24 mouse cellular contexts compared by ENCODE assay signal in genomic region chr10:107053846-107054624, GRCm38 (mm10).
DNase-seq lines count a peak whose midpoint lies in the region; ATAC-seq and TF ChIP-seq lines count a peak whose summit lies in the region.
"Had no signal": no experiment of that assay in that cellular context is flagged by ENCODE, and none has a peak within 500 bp of the region (broad histone marks: within the 10 kb centered on the region; RNA-seq: fewer than 3 reads in every experiment).

No protein-coding gene starts in this region.

- H3K27me3 ChIP-seq in forebrain, postnatal 0 days (ENCODE audit: insufficient read depth, low read length) = no peaks in the 10 kb centered on the region
- no peaks in the 10 kb centered on the region for H3K27me3 ChIP-seq in forebrain, embryonic 11.5 days (ENCODE audit: control insufficient read depth, insufficient read depth, low read length)
- H3K27me3 ChIP-seq in limb, embryonic 13.5 days = peaks cover 22% of the 10 kb centered on the region
- no peaks in the 10 kb centered on the region for H3K27me3 ChIP-seq in limb, embryonic 10.5 days (ENCODE audit: low read depth, poor library complexity, severe bottlenecking)
- no peaks in the 10 kb centered on the region for H3K27me3 ChIP-seq in lung, embryonic 15.5 days
- 0 out of 2 replicates have a peak, but pooled peaks cover 7% of the 10 kb centered on the region for H3K27me3 ChIP-seq in limb, embryonic 14.5 days (ENCODE audit: control insufficient read depth, insufficient read depth, low read length)
- H3K27me3 ChIP-seq in neural tube, embryonic 15.5 days (replicated peaks) = no peaks in the 10 kb centered on the region
- H3K27me3 ChIP-seq: embryonic facial prominence, embryonic 12.5 days; embryonic facial prominence, embryonic 15.5 days; forebrain, embryonic 13.5 days; forebrain, embryonic 15.5 days had no signal

- H3K36me3 ChIP-seq in forebrain, postnatal 0 days (ENCODE audit: insufficient read depth) = no peaks in the 10 kb centered on the region
- H3K36me3 ChIP-seq in forebrain, embryonic 11.5 days (ENCODE audit: control insufficient read depth, insufficient read depth, low read length) = no peaks in the 10 kb centered on the region
- no peaks in the 10 kb centered on the region for H3K36me3 ChIP-seq in limb, embryonic 13.5 days
- H3K36me3 ChIP-seq in limb, embryonic 10.5 days = no peaks in the 10 kb centered on the region
- H3K36me3 ChIP-seq in lung, embryonic 15.5 days = no peaks in the 10 kb centered on the region
- no peaks in the 10 kb centered on the region for H3K36me3 ChIP-seq in limb, embryonic 14.5 days (ENCODE audit: control insufficient read depth, insufficient read depth, low read length)
- no peaks in the 10 kb centered on the region for H3K36me3 ChIP-seq in neural tube, embryonic 15.5 days
- H3K36me3 ChIP-seq: embryonic facial prominence, embryonic 12.5 days; embryonic facial prominence, embryonic 15.5 days; forebrain, embryonic 10.5 days; forebrain, embryonic 15.5 days had no signal

- H3K4me3 ChIP-seq in forebrain, postnatal 0 days (ENCODE audit: low read depth, low read length) = no peak overlapping the region
- H3K4me3 ChIP-seq in forebrain, embryonic 11.5 days (ENCODE audit: low read depth, low read length) = no peak overlapping the region
- H3K4me3 ChIP-seq in limb, embryonic 13.5 days = no peak overlapping the region
- H3K4me3 ChIP-seq in limb, embryonic 10.5 days = no peak overlapping the region
- H3K4me3 ChIP-seq in lung, embryonic 15.5 days = no peak overlapping the region
- H3K4me3 ChIP-seq in limb, embryonic 14.5 days (replicated peaks; ENCODE audit: low read length) = no peak overlapping the region
- H3K4me3 ChIP-seq in neural tube, embryonic 15.5 days (replicated peaks) = no peak overlapping the region
- H3K4me3 ChIP-seq: embryonic facial prominence, embryonic 12.5 days; embryonic facial prominence, embryonic 15.5 days; erythroblast, embryonic 14.5 days; forebrain, embryonic 10.5 days; forebrain, embryonic 13.5 days; forebrain, embryonic 15.5 days had no signal

- no peak overlapping the region for H3K4me2 ChIP-seq in forebrain, postnatal 0 days (ENCODE audit: low read depth)
- H3K4me2 ChIP-seq in forebrain, embryonic 11.5 days (ENCODE audit: low read depth, low read length, severe bottlenecking) = no peak overlapping the region
- H3K4me2 ChIP-seq in limb, embryonic 13.5 days (replicated peaks) = no peak overlapping the region
- no peak overlapping the region for H3K4me2 ChIP-seq in lung, embryonic 15.5 days
- no peak overlapping the region for H3K4me2 ChIP-seq in limb, embryonic 14.5 days (replicated peaks; ENCODE audit: low read depth, low read length, severe bottlenecking)
- H3K4me2 ChIP-seq in neural tube, embryonic 15.5 days = no peak overlapping the region
- H3K4me2 ChIP-seq: embryonic facial prominence, embryonic 12.5 days; embryonic facial prominence, embryonic 15.5 days; forebrain, embryonic 13.5 days; forebrain, embryonic 15.5 days had no signal

- TF ChIP-seq CTCF in forebrain, postnatal 0 days (IDR thresholded peaks at IDR 0.05; ENCODE audit: low read depth) = no peak

- no peaks in the 10 kb centered on the region for H3K9me3 ChIP-seq in forebrain, postnatal 0 days (ENCODE audit: low read length)
- H3K9me3 ChIP-seq in forebrain, embryonic 11.5 days (ENCODE audit: control insufficient read depth, low read length) = no peaks in the 10 kb centered on the region
- no peaks in the 10 kb centered on the region for H3K9me3 ChIP-seq in limb, embryonic 13.5 days
- no peaks in the 10 kb centered on the region for H3K9me3 ChIP-seq in limb, embryonic 10.5 days (replicated peaks)
- no peaks in the 10 kb centered on the region for H3K9me3 ChIP-seq in lung, embryonic 15.5 days
- no peaks in the 10 kb centered on the region for H3K9me3 ChIP-seq in limb, embryonic 14.5 days (ENCODE audit: control insufficient read depth, low read length)
- no peaks in the 10 kb centered on the region for H3K9me3 ChIP-seq in neural tube, embryonic 15.5 days (replicated peaks)
- H3K9me3 ChIP-seq: embryonic facial prominence, embryonic 12.5 days; embryonic facial prominence, embryonic 15.5 days; forebrain, embryonic 10.5 days; forebrain, embryonic 13.5 days; forebrain, embryonic 15.5 days had no signal

- ATAC-seq in forebrain, postnatal 0 days = no peak
- no peak for ATAC-seq in forebrain, embryonic 11.5 days (replicated peaks; ENCODE audit: low FRiP score)
- ATAC-seq in limb, embryonic 13.5 days (ENCODE audit: low FRiP score, low read depth) = peak; percentile 75
- ATAC-seq in lung, embryonic 15.5 days (ENCODE audit: borderline replicate concordance, extremely low read depth, low FRiP score, low TSS enrichment) = peak; percentile 72; the same call in 1 of the 2 replicates
- peak; percentile 77 for ATAC-seq in limb, embryonic 14.5 days (ENCODE audit: low FRiP score, low read depth)
- no peak for ATAC-seq in neural tube, embryonic 15.5 days (ENCODE audit: low FRiP score)
- ATAC-seq: forebrain, embryonic 13.5 days; forebrain, embryonic 15.5 days had no signal

- peak; percentile 9 for DNase-seq in forebrain, postnatal 0 days
- DNase-seq in forebrain, embryonic 11.5 days (ENCODE audit: low spot score) = no peak
- no peak for DNase-seq in limb, embryonic 10.5 days (ENCODE audit: low spot score)
- DNase-seq in lung, postnatal 25 days (ENCODE audit: low spot score) = no peak
- DNase-seq in limb, embryonic 14.5 days (ENCODE audit: low spot score) = peak; percentile 51
- DNase-seq: adrenal gland, adult 2 months; adrenal gland, postnatal 10 days; adrenal gland, postnatal 25 days; cerebellum, adult 11 months; cerebellum, adult 18-20 months; cerebellum, adult 8-10 months; cerebellum, adult 9-11 months; cerebellum, postnatal 14 days; cerebellum, postnatal 36 days; embryo, embryonic 11 days had no signal

- no peak for TF ChIP-seq POLR2A in limb, embryonic 14.5 days (IDR thresholded peaks at IDR 0.05; ENCODE audit: borderline replicate concordance, extremely low read depth, insufficient read depth, insufficient read length)

- H3K4me1 ChIP-seq in forebrain, postnatal 0 days (ENCODE audit: insufficient read depth) = no peaks in the 10 kb centered on the region
- no peaks in the 10 kb centered on the region for H3K4me1 ChIP-seq in forebrain, embryonic 11.5 days (replicated peaks; ENCODE audit: control insufficient read depth, insufficient read depth, low read length)
- H3K4me1 ChIP-seq in limb, embryonic 13.5 days = 0 out of 2 replicates have a peak, but pooled peaks cover 8% of the 10 kb centered on the region
- no peaks in the 10 kb centered on the region for H3K4me1 ChIP-seq in limb, embryonic 10.5 days
- peaks cover 3% of the 10 kb centered on the region; the same call in 1 of the 2 replicates for H3K4me1 ChIP-seq in lung, embryonic 15.5 days
- 0 out of 2 replicates have a peak, but pooled peaks cover 3% of the 10 kb centered on the region for H3K4me1 ChIP-seq in limb, embryonic 14.5 days (ENCODE audit: control insufficient read depth, insufficient read depth, low read length)
- no peaks in the 10 kb centered on the region for H3K4me1 ChIP-seq in neural tube, embryonic 15.5 days
- H3K4me1 ChIP-seq: embryonic facial prominence, embryonic 12.5 days; embryonic facial prominence, embryonic 15.5 days; forebrain, embryonic 10.5 days; forebrain, embryonic 13.5 days; forebrain, embryonic 15.5 days had no signal

- H3K9ac ChIP-seq in forebrain, postnatal 0 days = no peak overlapping the region
- no peak overlapping the region for H3K9ac ChIP-seq in forebrain, embryonic 11.5 days (ENCODE audit: low read length)
- H3K9ac ChIP-seq in limb, embryonic 13.5 days = no peak overlapping the region
- H3K9ac ChIP-seq in lung, embryonic 15.5 days = no peak overlapping the region
- no peak overlapping the region for H3K9ac ChIP-seq in limb, embryonic 14.5 days (ENCODE audit: low read depth, low read length, severe bottlenecking)
- H3K9ac ChIP-seq in neural tube, embryonic 15.5 days (replicated peaks) = no peak overlapping the region
- H3K9ac ChIP-seq: embryonic facial prominence, embryonic 12.5 days; embryonic facial prominence, embryonic 15.5 days; forebrain, embryonic 13.5 days; forebrain, embryonic 15.5 days had no signal

- WGBS in forebrain, postnatal 0 days = 73% methylated on average over 4 of the region's 4 CpGs
- 80% methylated on average over 4 of the region's 4 CpGs for WGBS in forebrain, embryonic 11.5 days
- 37% methylated on average over 4 of the region's 4 CpGs for WGBS in limb, embryonic 13.5 days
- 80% methylated on average over 4 of the region's 4 CpGs for WGBS in limb, embryonic 10.5 days
- whole genome bisulfite sequencing in lung, embryonic 15.5 days = 36% methylated on average over 4 of the region's 4 CpGs
- 38% methylated on average over 4 of the region's 4 CpGs for WGBS in limb, embryonic 14.5 days
- 81% methylated on average over 4 of the region's 4 CpGs for WGBS in neural tube, embryonic 15.5 days

- no peak overlapping the region for H3K27ac ChIP-seq in forebrain, postnatal 0 days (ENCODE audit: low read depth, low read length)
- no peak overlapping the region for H3K27ac ChIP-seq in forebrain, embryonic 11.5 days (ENCODE audit: low read depth, low read length)
- no peak overlapping the region for H3K27ac ChIP-seq in limb, embryonic 13.5 days
- H3K27ac ChIP-seq in limb, embryonic 10.5 days = no peak overlapping the region
- H3K27ac ChIP-seq in lung, embryonic 15.5 days = no peak overlapping the region
- H3K27ac ChIP-seq in limb, embryonic 14.5 days (replicated peaks; ENCODE audit: low read depth, low read length) = no peak overlapping the region
- no peak overlapping the region for H3K27ac ChIP-seq in neural tube, embryonic 15.5 days (replicated peaks)
- H3K27ac ChIP-seq: embryonic facial prominence, embryonic 12.5 days; embryonic facial prominence, embryonic 15.5 days; forebrain, embryonic 10.5 days; forebrain, embryonic 13.5 days; forebrain, embryonic 15.5 days had no signal

Comparison
In these comparisons a context has a peak if more than half of its experiments do, and no peak if none do; other contexts are left out.
1. DNase-seq: peak in forebrain, postnatal 0 days (single experiment) and limb, embryonic 14.5 days (single experiment); none in forebrain, embryonic 11.5 days (single experiment), limb, embryonic 10.5 days (single experiment) and lung, postnatal 25 days (single experiment).
2. ATAC-seq: peak in limb, embryonic 13.5 days (single experiment), lung, embryonic 15.5 days (single experiment) and limb, embryonic 14.5 days (single experiment); none in forebrain, postnatal 0 days (single experiment), forebrain, embryonic 11.5 days (single experiment) and neural tube, embryonic 15.5 days (single experiment).